Mouse (Mus musculus): ENCODE measurements at regions not wholly inside any gene's neighbourhood (a gene's known extent, or its start where the extent isn't known, plus 50 kb on each side); places are given as distances from the start of the nearest gene placed in this dataset.

GRCm38 (mm10) chr13:37476256-37477053, 131.4 kb downstream of the Ly86 start:
- TF ChIP-seq CTCF (IDR thresholded peaks at IDR 0.05; ENCODE audit: insufficient read depth, low read depth, low read length) (no peak), POLR2A (IDR thresholded peaks at IDR 0.05; ENCODE audit: insufficient read depth, low read depth, low read length) (no peak)

All from olfactory bulb, adult 2 months (tissue).